Mouse (Mus musculus) inflammation-experienced regulatory T-cells, adult 6 months (primary cell): Measurements from ENCODE around the gene Tspan17. TPM values are rescaled to one million over a fixed set of nuclear protein-coding genes. Genes with fewer than 3 reads are reported as not detected.

ENCODE experiments used
- ATAC-seq: one replicate; pipeline ENCODE4 v1.8.0; 2017
- polyA plus RNA-seq, 3 experiments: library from polyadenylated mRNA; unstranded; fragments of 100-300 nt; shearing (Covaris generic); gene quantifications; one replicate each; pipeline ENCODE4 v1.2.1; 2017

The Tspan17 gene
- polyA plus RNA-seq, 3 experiments from 2014 or later: 1.5 to 6.7 (median 2.2) TPM

DNA sequence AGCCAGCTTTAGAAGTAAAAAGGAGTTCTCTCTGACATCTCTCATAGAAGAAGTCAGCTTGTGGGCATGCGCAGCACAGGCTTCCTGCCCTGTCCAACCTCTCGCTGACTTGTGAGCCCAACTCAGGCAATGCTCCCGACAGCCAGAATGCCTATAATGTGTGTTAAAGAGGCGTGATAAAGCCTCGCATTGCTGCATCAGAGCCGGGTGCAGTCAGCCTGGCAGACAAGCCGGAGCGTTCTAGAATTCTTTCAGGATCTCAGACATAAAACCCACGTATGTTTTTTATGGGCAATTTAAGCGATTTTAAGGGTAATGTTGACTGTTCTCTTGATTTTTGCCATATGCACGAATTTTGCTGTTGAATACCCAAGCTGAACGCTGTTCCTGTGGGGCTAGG is 18.9 kb downstream of the Tspan17 start:
- ATAC-seq: no peak

DNA sequence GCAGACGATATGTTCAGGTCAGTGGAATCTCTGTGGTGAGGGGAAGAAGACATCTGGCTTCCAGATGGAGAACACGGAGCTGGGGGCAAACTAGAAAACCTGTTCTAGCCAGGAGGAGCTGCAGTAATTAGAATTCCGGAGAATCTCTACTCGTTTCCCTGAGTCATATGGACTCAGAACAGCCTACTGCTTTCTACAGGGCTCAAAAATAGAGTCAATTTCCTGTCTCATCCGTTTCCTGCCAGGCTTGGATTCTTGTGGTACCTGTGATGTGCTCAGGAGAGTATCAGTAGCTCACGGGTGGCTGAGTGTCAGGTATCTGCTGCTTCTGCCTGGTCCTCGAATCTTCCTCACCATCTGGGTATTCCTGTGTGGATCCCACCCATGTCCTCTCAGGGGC is 22.3 kb downstream of the Tspan17 start:
- no peak for ATAC-seq

DNA sequence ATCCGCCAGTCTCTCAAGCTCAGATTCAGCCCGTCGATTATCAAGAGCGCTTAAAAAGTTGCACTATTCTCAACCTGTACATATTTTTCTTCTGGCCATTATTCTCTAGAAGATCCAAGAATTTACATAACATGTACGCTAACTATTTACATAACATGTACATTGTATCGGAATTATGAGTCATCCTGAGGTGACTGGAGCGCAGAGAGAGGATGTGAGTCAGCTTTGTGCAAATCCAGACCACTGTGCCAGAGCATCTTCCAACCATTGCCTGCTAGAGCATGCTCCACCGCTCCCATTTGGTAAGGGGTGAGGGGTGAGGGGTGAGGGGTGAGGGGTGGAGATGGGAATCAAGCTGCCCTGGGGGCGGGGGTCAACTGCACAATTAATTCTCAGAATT is 24.2 kb downstream of the Tspan17 start:
- no peak for ATAC-seq

DNA sequence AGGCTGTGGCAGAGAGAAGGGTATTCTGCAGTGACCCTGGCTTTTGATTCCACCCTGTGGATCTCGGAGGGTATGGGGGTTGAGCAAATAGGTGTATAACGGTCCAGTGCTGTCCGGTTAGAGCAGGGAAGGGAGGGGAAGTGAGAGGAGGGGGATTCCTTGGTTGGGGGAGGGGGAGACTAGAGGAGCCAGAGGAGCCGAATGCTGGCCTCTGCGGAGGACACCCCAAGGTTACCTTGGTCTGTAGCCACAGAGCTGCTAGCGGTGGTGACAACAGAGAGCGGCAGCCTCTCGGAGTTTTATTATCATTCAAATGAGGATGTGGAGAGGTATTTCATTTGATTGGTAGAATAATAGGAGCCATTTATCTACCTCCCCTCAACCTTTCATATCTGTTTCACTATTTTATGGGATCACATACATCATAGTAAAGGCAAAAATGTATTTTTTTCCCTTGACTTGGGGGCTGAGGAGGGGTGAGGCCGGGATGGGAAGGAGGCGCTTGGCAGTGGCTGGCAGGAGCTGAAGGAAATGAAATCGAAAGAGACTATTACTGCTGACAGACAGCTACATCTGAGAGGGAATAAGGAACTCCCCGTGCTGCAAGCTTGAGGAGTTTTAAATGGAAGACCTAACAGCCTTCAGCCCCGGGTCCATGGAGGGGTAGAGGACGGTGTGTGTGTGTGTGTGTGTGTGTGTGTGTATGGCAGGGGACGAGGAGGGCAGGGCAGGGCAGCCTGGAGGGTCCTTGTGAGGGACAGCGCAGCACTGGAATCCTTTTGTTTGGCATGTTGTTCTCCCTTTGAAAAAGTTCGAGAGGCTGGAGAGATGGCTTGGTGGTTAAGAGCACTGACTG is 29.4 kb downstream of the Tspan17 start:
- ATAC-seq: no peak

DNA sequence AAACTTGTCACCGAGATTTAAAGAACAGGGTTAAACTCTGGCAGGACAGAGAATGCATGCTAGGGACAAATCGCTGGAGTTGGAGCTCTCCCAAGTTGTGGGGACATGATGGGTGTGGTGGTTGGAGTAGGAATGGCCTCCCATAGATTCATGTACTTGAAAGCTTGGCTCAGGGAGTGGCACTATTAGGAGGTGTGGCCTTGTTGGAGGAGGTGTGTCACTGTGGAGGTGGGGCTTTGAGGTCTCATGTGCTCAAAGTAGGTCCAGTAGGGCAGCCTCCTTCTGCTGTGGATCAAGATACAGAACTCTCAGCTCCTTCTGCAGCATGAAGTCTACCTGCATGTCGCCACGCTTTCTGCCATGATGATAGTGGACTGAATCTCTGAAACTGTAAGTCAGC is 31.9 kb downstream of the Tspan17 start:
- no peak for ATAC-seq

DNA sequence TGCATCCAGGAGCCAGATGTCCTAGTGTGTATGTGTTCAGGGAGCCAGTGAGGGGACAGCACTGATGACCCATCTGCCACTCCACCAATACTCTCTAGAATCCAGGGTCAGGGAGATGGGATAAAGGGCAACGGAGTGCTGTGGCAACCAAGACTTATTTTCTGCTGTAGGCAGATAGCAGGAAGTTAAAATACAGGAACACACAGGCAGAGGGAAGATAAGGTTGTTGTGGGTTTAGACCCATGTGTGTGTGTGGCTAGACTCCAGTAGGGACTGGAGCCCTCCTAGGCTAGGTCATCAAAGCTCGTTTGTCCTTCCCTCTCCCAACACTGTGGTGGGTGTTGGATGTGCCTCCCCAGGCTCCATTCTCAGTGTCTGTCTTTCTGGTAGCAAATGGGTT is 32.8 kb downstream of the Tspan17 start:
- ATAC-seq: no peak

DNA sequence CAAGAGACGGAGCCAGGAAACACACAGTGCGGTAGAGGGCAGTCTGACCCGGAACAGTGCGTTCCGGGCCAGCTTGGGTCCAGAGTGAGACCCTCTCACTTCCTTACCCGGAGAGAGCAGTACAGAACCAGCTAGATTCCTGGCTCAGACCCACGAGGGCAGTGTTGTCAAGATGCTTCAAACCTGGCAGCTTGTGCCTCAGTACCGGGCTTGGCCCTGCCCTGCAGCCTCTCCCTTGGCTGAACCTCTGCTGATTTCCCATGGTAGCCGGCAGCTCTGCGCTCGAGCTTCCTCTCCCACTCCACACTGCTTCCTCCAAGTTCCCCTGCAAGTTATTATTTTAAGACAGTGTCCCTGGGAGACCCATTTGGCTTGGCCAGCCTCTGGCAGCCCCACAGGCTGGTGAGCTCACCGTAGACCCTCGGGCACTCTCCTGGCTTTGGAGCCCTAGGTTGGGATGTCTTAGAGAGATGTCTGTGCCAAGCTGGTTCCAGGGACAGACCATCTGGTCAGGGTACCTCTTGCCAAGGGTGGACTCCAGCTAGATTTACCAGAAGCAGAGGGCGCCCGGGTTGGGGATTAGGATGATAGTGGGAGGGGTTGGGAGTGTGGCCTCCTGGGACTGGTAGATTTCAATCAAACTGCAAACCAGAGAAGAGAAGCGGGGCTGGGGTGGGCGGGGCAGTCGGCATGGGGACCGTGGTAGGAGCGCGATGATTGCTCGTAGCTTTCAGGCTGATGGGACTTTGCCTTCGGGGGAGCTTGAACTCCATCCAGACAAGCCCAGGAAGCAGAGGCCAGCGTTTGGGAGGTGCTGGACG is 35.1 kb downstream of the Tspan17 start:
- no peak for ATAC-seq

DNA sequence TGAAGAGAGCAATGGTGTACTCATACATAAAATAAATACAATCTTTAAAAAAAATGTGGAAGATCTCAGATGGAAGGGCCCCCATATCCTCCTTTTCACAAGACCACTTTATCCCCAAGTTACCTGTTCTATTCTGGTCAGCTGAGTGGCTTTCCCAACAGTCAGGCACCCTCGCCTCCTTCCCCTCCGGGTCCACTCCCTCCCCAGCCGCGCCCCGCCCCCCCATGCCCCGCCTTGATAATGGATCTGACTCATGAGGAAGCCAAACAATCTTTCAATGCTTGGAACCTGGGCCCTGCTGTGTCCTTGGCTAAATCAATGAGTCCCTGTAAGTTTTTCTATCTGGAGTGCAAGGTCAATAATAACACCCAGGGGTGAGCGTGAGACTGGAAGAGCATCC is 38.8 kb downstream of the Tspan17 start:
- no peak for ATAC-seq

DNA sequence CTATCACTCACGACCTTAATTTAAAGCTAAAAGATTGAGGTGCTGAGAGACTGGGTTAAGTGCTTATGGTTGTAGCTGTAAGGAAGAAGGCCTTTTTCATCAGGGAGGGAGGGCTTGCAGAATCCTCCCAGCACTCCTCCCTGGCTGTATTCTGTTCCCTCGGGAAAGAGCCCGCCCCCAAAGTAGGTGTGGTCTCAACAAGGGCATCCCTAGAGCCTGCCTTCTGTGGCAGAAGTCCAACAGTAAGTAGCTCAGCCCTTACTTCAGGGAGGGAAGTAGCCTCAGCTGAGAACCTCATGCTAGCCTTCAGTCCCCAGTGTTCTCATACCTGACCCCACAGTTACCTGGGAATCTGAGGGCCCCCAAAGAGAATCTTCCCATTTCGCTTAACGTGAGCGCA is 39.3 kb downstream of the Tspan17 start:
- no peak for ATAC-seq

DNA sequence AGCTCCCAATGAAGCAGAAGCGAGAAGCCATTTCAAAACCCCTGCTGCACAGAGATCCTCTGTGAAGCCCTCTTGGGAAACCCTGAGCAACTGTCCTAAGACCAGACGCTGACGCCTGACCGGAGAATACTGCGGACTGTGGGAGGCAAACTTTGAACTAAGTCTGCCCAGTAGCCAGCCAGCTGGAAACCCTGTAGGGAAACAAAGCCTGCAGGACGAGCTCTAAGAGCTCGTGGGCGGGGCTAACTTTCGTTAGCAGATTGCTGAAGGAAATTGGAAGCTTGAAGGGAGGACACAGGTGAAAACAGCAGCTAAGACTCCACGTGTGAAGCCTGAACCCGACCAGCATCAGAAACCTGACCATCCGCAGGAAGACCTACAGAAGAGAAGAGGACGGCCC is 40.3 kb downstream of the Tspan17 start:
- ATAC-seq: no peak

DNA sequence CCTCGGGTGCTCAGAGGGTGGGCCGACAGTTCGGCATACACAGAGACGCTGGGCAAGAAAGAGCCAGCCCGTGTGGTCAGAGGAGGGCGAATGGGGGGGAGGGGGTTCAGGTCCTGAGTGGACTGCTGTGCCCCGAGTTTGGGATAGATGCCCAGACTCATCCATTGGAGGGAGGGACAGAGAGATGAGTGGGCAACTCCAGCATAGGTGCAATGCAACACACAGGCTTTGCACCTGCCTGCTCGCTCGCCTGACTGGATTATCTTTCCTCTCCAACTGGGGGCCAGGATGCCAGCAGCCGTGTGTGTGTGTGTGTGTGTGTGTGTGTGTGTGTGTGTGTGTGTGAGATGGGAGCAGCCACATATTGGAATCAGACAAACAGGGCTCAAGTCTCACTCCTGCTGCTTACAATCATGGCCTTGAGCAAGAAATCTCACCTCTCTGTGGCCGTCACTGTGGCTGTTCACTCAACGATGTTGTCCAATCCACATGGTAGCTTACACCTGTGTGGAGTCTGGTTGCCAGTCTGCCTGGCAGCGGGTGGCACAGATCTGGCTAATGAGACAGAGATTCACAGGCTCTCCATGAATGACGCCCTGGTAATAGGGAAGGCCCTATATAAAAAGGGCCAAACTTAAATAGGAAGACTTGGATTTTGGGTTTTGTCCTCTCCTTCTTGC is 47.3 kb downstream of the Tspan17 start:
- no peak for ATAC-seq

DNA sequence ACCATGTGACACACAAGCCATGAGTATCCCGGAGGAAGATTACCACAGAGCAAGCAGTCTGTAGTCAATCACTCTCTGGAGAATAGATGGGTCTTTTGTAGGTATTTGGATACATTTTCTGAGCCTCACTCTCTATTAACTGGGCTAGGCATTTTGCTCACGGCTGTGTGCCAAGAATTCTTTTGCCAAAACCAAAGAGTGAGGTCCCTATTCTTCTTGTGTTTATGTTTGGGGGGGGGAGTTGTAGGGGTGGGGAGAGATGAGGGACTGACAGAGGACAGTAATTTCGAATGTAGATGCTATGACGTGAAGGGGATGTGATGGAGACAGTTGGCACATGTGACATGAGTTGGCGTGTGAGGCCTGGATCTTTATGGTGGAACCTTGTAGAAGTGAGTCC is 47.9 kb downstream of the Tspan17 start:
- no peak for ATAC-seq

DNA sequence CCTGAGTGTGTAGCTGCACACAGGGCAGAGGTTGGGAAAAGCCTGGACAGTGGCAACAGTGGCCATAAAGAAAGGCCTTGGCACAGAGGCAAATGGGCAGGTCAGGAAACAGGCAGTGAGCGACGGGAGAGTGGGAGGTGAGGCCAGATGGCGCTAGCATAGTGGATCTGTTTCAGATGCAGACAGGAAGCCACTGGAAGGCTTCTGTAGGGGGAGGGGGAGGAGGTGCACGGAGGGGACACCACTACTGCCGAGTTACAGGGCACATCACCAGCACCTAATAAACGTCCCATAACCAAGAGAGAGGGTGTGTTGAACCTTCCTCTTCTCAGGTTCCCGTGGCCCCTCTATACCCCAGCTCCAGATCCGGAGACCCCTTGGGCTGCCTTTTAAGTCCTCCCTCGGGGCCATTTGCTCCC is 48.3 kb downstream of the Tspan17 start:
- ATAC-seq: no peak

DNA sequence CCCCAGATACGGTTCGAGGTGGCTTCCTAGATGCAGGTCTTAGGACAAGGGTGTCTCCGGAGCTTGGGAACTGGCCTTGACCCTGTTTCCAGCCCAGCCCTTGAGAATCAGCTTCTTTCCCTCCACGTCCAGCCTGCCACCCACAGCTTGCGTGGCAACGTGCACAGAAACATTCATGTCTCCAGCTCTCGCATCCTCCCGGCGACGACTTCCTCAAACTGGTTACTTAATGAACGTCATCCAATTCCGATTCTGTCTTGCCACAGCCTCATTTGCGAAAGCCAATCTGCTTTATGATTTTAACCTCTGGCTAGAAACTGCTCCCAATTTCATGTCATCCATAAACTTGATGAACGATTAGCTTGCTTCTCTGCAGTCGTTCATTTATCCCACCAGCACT is 49.4 kb downstream of the Tspan17 start:
- ATAC-seq: no peak

DNA sequence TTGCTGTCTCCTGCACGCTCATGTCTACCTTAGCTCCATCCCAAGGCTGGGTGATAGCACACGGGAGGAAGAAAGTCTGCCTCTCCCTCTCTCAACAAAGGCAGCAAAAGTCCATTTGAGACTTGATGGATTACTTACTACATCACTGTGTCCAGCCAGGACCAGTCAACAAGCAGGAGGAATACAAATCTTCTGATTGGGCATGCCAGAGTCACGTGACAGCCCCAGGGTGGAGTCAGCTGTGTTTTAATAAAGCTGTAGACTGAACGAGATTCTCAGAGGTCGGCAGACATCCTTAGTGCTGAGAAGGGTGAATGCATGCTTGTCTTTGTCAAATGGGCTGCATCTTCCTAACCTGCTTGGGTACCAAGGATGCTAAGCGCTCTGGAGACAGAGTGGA is 50.0 kb downstream of the Tspan17 start:
- no peak for ATAC-seq

DNA sequence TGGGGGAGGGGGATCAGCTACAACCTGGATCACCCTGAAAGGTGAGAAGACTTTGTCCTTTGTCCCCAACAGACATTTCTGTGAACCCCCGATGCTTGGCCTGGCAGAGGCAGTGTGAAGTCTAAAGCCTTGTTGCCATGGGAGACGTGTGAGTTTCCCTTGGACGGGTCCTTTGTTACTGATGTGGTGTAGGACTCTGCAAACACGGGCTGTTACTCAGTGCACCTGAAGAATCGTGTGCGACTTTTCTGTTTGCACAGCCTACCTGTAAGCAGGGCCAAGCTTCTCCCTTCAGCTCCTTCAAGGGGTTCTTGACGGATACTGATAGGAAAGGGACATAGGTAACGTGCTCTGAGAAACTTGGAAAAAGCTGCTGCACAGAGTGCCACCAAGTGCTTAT is 55.4 kb downstream of the Tspan17 start:
- no peak for ATAC-seq

Other genes with a start within 250 kb of the Tspan17 start
- gene 4833439L19Rik, start 223.9 kb upstream of the Tspan17 start, polyA plus RNA-seq: 10 to 100 TPM; 63.9 to 72.0 (median 71.8) TPM
- gene Arl10, start 214.4 kb upstream of the Tspan17 start, polyA plus RNA-seq: 1 to 10 TPM; 4.2 to 9.1 (median 4.2) TPM
- 10 to 100 TPM; 53.6 to 63.9 (median 55.8) TPM for gene Nop16, start 199.3 kb upstream of the Tspan17 start, polyA plus RNA-seq
- 100 to 1,000 TPM; 101 to 139 (median 122) TPM for gene Higd2a, start 199.2 kb upstream of the Tspan17 start, polyA plus RNA-seq
- 10 to 100 TPM; 10.2 to 13.8 (median 11.3) TPM for gene Cltb, start 178.0 kb upstream of the Tspan17 start, polyA plus RNA-seq
- gene Faf2, start 167.6 kb upstream of the Tspan17 start, polyA plus RNA-seq: 10 to 100 TPM; 71.0 to 88.8 (median 87.8) TPM
- gene Rnf44, start 95.5 kb upstream of the Tspan17 start, polyA plus RNA-seq: 10 to 100 TPM; 24.3 to 29.6 (median 28.6) TPM
- gene Cdhr2, start 87.9 kb upstream of the Tspan17 start, polyA plus RNA-seq: not detected
- gene Gprin1, start 39.5 kb upstream of the Tspan17 start, polyA plus RNA-seq: not detected
- 1 to 10 TPM in 1 of 3 experiments, under 1 TPM in 1, not detected in 1; 0.87 to 2.3 TPM for gene Sncb, start 22.8 kb upstream of the Tspan17 start, polyA plus RNA-seq
- not detected for gene Eif4e1b, start 5.4 kb upstream of the Tspan17 start, polyA plus RNA-seq
- 1 to 10 TPM in 1 of 3 experiments, under 1 TPM in 2; 0.62 to 1.4 (median 0.72) TPM for gene Unc5a, start 160.0 kb downstream of the Tspan17 start, polyA plus RNA-seq
- gene Hk3, start 232.0 kb downstream of the Tspan17 start, polyA plus RNA-seq: 1 to 10 TPM in 2 of 3 experiments, under 1 TPM in 1; 0.56 to 2.0 (median 1.1) TPM